Mouse (Mus musculus) thymus, adult 2 months (tissue): ENCODE data around the gene Eef1akmt2.

Experiments
- CTCF ChIP-seq: fragments of 200-500 bp; IDR thresholded peaks from 2 replicates; pipeline ENCODE4 v1.5.1; 2012; ENCODE audit warnings: mild to moderate bottlenecking, control low read depth, low read length, moderate library complexity, borderline replicate concordance; ENCODE audit not compliant: control insufficient read depth, poor library complexity, insufficient read depth; ENCODE audit errors: extremely low read depth
- POLR2A ChIP-seq: fragments of 200-500 bp; IDR thresholded peaks from 2 replicates; pipeline ENCODE4 v1.6.1; 2012; ENCODE audit warnings: mild to moderate bottlenecking, low read length, control low read depth, moderate library complexity; ENCODE audit not compliant: control insufficient read depth, poor library complexity, insufficient read depth; ENCODE audit errors: extremely low read depth

GRCm38 (mm10) chr7:132897258-132897657, 44.8 kb upstream of the Eef1akmt2 start:
- TF ChIP-seq CTCF (no peak), POLR2A (no peak)
